Mouse (Mus musculus) CD4-positive helper T cell, adult 2 months (primary cell): ENCODE data around the gene Commd2.

Source experiments
- DNase-seq: peaks from one replicate; pipeline ENCODE4 v3.0.0-alpha.2; 2012; ENCODE audit warnings: low read depth, missing footprints, low spot score

Commd2 gene

DNA sequence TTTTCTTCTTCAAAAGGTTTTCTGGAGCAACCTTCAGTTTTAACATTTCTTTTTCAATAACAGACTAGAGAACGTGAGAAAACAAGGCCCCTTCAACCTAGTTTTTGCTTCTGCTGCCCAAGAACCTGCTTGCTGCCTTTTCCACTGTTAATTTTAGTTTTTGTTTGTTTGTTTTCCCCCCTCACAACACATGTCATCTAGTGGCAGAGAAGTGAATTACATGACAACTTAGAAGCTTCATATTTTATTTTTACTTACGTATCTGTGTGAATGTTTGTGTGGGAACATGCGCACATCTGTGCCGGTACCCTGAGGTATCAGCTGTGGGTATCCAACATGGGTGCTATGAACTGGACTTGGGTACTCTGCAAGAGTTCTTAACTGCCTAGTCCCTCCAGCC lies 35.9 kb downstream of the Commd2 start:
- no peak for DNase-seq

- DNase-seq = no peak
Measured at GRCm38 (mm10) chr3:57612430-57612997, 39.0 kb downstream of the Commd2 start.

DNA sequence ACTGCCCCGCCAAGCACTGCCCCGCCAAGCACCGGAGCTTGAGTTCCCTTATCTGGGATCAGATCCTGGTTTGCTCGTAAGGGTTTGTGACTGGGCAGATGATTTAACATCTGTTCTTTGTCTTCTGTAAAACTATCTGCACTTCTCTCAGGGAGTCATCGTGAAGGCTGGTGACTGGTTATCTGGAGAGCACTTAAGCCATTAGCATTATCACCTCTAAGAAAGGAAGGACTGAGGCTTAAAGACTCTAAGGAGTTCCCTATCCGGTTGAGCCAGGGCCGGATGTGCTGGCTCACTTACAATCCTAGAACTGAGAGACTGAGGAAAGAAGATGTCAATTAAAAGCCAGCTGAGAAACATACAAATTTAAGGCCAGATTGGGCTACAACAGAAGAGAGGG lies 39.7 kb downstream of the Commd2 start:
- no peak for DNase-seq

DNA sequence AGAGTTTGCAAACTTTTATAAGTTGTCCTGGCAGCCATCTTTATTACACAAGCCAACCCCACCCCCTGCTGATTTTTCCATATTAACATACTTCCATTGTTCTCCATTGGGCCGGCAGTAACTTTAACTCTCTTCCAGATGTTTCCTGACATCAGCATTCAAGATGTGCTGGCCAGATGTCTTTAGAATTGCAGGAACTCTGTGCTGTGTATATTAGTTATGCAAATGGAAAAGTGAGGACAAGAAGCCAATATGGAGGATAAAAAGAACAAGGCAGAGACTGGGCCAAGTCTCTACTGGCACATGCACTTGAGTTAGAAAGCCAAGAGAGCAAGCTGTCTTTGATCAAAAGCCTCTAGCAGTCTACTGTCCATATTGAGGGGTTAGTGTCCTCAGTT lies 46.9 kb downstream of the Commd2 start:
- DNase-seq = no peak

GRCm38 (mm10) chr3:57603891-57604617 lies 47.5 kb downstream of the Commd2 start:
- no peak for DNase-seq

GRCm38 (mm10) chr3:57602610-57603009 lies 48.9 kb downstream of the Commd2 start:
- no peak for DNase-seq

- DNase-seq = no peak
Measured at GRCm38 (mm10) chr3:57596566-57596965, 54.9 kb downstream of the Commd2 start.

DNA sequence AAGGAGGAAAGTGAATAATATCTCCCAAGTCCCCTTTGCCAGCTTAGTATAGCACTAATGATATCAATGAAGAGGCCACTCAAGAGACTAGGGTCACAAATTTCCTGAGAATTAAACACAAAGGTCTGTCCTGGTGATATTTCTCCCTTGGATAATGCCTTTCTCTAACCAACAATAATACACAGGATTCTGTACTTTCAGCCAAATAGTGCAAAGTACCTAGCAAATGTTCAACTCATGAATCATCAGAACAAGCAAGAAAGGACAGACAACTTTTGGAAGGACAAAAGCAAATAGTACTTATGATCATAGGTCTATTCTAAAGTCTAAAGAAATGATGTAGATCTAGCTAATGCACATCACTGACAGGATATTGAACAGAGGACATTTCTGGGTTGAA lies 56.0 kb downstream of the Commd2 start:
- DNase-seq = no peak
